Mouse (Mus musculus): ENCODE results near the gene Avpr2.

Gene Avpr2

DNA sequence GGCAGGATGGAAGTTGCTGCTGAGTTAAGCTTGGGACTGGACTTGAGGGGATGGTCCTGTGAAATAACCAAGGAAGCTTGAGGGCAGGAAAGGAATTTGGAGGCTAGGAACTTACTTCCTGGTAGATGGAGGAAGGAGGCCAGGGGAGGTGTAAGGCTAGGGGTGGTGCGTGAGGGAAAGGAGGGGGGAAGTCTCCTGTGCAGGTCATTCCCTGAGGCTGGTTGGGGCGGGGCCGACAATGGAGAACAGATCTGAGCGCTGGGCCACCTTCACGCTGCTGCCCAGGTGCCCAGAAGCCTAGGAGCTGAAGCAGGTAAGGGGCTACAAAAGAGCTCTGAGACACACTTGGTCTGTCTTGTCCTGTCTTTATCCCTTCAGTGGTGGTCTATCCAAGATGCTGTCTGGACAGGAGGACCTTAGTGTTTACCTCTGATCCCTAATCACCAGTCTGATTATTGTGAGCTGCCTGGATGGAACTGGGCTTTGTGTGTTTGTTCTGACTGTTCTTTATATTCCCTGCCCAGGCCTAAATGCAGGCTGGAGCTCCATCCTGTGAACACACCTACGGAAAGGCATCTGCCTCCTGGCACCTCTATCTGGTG, at the start of gene Avpr2:
Gene Avpr2 (plus strand): TSS at position 552 of the 602 bp plus-strand sequence.
- DNase-seq = no peak

DNA sequence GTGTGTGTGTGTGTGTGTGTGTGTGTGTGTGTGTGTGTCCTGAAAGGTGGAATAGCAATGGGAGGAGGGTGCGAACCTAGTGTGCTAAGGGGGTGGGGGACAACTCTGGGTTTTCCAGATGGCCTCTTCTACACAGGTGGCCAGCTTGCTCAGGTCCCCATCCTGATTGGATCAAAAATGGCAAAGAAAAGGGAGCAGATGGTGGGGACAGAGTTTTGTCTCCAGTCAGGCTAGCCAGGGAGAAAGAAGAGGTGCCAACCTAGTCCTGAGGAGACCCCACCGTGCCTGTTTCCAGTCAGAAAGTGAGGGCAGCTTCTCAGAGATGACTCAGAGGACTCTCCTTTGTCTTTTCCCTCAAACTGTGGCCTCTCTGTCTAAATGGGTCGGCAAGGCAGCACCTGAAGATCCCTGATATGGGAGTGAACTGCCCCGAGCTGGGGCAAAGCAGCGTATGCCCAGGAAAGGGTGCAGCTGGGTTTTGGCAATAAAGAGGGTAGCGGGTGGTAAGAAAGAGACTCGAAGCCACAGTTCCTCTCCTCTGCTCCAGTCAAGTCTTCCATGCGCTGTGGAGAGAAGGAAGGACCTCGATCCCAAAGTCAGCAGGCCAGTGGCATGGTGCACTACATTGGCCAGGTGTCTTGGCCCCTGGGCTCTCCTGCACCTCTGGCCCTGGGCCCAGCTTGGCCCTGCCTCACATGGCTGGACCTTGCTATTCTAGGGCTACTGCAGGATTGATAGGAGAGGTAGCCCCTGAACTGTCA, 37.4 kb upstream of the Avpr2 start:
- DNase-seq = peak; percentile 79 to 81

DNA sequence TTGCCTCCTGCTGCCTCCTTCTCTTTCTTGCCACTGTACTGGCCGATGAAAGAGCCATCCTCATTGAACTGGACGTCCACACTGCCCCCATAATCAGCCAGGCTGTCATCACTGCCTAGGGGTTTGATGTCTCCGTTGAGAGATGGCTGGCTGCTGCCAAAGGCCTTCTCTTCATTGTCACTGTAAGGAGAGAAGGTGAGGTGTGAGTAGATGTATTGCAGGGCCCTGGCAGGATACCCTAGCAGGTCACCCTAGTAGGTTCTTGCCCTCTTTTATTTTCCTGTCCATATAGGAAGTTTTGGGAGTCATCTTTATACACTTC, 36.9 kb upstream of the Avpr2 start:
- no peak for DNase-seq

DNA sequence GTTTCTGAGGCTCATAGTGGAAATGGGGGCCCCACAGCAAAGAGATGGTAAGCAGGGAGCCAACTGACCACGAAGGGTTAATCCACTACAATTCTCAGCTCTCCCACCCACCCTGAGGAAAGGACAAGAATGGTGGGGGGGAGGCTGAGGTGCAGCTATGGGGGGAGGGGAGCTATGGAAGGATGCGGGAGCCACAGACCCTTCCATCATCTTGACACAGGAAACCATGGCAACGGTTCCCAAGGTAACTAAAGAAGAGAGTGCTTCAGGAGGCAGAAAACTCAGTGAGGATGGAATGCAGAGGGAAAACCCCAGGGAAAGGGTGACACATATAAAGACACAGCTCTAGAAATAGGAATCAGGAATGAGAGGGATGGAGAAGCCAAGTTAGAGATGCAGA, 27.2 kb upstream of the Avpr2 start:
- DNase-seq = no peak

GRCm38 (mm10) chrX:73867256-73867655, 24.6 kb upstream of the Avpr2 start:
- peak; percentile 80 to 86 for DNase-seq

GRCm38 (mm10) chrX:73867852-73868251, 24.1 kb upstream of the Avpr2 start:
- DNase-seq = peak; percentile 33 to 62

DNA sequence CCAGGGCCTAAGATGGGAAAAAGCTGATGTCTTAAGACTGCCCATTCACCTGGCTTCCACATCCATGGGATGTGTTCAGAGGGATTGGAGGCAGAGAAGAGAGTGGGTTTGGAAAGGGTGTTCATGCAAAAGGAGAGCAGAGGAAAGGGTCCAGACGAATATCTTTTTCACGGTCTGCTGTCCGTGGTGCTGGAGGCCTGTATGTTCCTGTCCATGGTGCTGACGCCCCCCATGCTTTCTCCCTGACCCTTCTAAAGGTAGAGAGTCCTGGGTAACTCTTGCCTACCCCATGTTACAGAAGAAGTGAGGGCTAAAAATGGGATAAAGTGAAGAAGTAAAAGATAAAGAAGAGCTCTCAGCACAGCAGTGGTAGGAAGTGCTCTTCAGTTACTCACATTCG, 22.6 kb upstream of the Avpr2 start:
- no peak for DNase-seq

DNA sequence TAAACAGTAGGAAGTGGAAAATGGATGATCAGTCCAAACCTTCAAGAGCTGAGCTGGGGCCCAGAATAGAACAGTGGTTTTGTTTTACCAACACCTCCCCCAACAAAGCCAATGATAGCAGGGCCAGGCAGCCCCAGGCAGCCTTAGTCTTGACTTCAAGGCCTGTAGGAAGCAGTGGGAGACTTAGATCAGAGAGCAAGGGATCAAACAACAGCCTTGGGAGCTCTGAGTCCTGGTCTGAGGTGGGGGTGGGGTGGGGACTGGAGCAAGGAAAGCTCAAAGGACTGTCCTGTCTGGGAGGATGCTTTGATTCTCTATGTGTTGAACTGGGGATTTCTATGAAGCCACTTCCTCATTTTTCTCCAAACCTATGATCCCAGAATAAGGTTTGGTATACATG, 20.4 kb upstream of the Avpr2 start:
- no peak for DNase-seq

DNA sequence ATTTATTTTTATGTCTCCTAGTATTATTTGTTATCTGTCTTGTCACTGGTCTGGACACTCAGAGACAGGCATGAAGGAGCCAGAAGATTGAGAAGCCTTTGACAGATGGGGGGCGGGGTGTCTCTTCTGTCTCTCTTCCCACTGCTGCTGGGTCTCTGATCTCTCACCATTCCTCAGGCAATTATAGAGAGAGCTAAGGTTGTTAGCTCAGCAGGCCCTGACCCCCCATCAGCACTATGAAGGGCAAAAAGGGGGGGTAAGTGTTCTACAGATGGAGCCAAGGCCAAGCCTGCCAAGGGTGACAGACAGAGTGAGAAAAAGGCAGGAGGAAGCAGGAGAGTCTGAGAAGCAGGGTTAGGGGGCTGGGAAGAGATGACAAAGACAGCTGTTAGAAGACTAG, 19.9 kb upstream of the Avpr2 start:
- DNase-seq = peak; percentile 44 to 62

- DNase-seq = no peak
These were observed 16.0 kb upstream of the Avpr2 start for GRCm38 (mm10) chrX:73875881-73876280.

- no peak for DNase-seq
These were observed 14.9 kb upstream of the Avpr2 start for GRCm38 (mm10) chrX:73877014-73877413.

DNA sequence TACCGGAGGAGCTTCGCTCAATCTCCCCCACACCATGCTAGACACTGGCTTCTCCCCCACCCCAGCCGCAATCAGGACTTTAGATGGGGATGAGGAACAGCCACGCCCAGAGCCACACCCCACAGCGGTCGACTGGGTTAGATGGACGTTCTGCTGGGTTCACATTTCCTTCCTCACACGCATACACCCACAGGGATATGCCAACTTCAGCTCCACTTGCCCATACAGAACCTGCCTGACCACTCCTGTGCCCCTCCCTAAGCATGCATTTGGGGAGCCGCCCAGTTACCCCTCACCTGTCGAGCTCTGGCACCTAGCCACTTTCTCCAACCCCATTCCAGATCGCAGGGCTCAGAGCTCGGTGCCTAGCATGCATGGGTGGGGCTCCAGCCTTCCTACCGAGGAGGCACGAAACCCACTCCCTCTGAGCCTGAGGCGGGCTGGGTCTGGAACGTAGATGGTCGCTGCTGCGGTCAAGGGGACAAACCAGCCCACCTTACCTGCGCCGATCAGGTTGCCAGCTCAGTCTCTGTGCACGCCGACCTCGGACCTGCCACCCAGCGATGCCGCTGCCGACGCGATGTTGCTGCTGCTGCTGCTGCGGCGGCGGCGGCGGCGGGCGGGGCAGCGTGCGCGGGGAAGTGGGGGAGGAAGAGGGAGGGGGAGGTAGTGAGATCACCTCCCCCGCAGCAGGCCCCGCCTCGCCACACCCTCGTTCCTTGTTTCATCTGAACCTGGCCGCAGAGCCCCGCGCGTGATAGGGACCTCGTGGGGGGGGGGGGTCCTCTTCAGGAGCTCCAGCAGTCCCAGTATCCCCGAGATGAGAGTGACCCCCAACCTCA, 11.5 kb upstream of the Avpr2 start:
- peak; percentile 81 to 82 for DNase-seq

GRCm38 (mm10) chrX:73881036-73881427, 10.9 kb upstream of the Avpr2 start:
- DNase-seq = peak in 1 of 2 experiments; percentile 22

GRCm38 (mm10) chrX:73881463-73881862, 10.4 kb upstream of the Avpr2 start:
- DNase-seq = peak in 1 of 2 experiments; percentile 40

DNA sequence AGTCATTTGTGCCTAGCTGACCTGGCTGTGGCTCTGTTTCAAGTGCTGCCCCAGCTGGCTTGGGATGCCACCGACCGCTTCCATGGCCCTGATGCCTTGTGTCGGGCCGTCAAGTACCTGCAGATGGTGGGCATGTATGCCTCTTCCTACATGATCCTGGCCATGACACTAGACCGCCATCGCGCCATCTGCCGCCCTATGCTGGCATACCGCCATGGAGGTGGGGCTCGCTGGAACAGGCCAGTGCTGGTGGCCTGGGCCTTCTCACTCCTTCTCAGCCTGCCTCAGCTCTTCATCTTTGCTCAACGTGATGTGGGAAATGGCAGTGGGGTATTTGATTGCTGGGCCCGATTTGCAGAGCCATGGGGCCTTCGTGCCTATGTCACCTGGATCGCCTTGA, 931 bp downstream of the Avpr2 start:
- DNase-seq = peak; percentile 91 to 94

- peak; percentile 74 to 77 for DNase-seq
These were observed 3.8 kb downstream of the Avpr2 start, which contains the start of gene L1cam for GRCm38 (mm10) chrX:73895719-73896118. TSS of gene L1cam (minus strand) at chrX:73896105.

DNA sequence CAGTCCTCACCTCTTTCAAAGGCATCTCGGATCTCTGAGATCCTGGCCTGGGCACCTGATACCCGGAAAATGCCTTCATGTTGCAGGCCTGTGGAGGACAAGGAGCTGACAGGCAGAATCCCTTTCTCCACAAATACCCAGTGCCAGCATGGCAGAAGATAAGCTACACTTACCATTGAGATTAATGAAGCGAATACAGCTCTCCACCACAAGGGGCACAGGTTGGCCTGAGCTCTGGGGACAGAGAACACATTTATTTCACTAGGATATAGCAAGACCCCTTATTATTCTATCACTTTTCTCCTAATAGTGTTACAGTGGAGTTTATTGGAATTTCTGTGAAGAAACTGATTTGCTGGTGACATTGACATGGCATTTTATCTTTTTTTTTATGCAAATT, 6.1 kb downstream of the Avpr2 start:
- peak in 1 of 2 experiments; percentile 13 for DNase-seq

DNA sequence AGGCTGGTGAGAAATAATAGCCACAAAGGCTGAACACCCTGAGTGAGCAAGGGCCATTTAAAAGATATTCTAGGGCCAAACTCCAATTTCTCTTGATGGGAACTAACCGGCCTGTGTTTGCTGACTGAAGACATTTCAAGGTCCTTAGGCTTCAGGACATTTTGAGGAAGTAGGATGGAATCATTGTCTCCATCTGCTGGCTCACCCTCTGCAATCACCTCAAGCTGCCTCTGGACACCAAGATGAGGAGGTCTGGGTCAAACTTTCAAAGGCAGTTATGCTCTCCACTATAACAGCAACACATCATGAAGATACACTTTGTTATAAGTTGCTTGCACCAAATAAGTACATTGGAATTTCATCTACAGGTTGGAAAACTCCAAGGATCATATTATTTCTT, 18.1 kb downstream of the Avpr2 start:
- DNase-seq = no peak

DNA sequence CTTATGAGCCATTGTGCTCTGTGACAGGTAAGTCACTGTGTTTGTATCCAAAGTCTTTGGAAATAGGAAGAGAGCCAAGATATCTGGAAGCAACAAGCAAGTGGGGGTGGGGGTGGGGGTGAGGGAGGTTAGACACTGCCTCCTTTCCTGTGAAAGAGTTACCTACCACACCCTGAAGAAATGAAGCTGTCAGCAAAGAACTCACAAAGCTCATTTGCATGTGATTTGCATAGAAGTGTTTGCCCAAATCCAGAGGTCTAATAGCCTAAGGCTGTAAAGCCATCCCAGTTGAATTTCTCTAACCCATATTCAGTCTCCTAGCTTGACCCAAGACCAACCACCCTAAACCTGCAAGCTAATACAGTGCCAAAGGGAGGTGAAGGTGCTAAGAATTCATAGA, 18.5 kb downstream of the Avpr2 start:
- no peak for DNase-seq

- no peak for DNase-seq
These were observed 19.3 kb downstream of the Avpr2 start for GRCm38 (mm10) chrX:73911156-73911555.

DNA sequence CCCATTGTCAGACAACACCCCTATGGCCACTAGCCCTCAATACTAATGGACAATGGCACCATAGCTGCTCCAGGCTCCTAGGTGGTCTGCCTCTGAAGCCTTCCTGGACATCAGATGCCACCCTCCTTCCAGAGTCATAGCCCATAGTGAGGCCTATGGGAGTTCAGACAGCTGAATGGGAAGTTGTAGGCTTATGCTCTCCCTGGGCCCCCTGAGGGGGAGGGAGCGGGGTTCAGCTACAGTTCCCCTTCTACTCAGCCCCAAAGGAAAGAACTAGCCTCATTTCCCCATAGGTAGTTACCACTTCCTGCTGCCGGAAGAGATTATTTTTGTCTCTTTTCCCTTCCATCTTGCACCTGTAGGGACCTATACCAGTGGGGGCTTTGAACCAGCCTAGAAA, 19.7 kb downstream of the Avpr2 start:
- no peak for DNase-seq

DNA sequence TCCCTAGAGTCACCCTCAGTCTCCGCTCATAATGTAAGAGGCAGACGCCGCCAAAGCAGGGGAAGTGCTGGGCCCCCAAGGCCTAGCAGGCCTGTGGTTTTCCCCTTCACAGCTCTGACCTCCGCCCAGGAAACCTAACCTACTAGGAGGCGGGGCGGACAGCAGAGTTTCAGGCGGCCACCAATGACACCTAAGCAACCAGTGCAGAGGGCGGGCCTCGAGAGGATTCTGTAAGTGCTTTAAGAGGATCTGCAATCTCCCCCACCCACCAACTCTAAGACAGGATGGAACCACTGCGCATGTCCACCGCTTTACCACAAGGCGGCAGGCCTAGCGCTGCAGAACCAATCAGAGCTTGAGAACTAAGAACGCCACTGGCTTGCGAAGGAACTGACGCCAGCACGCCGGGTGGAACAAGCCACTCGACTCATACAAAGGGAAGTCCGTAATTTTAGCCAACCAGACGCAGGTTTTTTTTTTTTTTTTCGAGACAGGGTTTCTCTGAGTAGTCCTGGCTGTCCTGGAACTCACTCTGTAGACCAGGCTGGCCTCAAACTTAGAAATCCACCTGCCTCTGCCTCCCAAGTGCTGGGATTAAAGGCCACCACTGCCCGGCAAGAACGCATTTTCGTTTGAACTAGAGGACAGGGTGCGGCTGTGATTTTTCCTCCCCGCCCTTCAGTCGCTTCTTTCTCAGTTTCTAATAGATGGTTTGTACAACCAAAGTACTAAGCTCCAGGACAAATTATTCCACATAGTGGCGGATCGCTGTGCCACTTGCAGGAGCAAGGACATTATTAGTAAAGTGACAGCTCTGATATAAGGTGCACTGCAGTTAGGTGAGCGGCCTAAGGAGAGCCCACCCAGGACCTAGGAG, 23.2 kb downstream of the Avpr2 start:
- DNase-seq = peak; percentile 87 to 91

GRCm38 (mm10) chrX:73916945-73917344, 25.0 kb downstream of the Avpr2 start:
- no peak for DNase-seq

Data from cerebellum, postnatal 10 days (tissue).